Mouse (Mus musculus): ENCODE measurements around the gene Nlrp9a. TPM values are rescaled to one million over a fixed set of nuclear protein-coding genes. Genes with fewer than 3 reads are reported as not detected.
"Not testable (repeated sequence)": the region's sequence is repeated elsewhere in the genome, so short reads cannot be mapped to it uniquely, and the experiment has no call there.

Nlrp9a gene
- total RNA-seq (2017), result not detected in 3 replicates

DNA sequence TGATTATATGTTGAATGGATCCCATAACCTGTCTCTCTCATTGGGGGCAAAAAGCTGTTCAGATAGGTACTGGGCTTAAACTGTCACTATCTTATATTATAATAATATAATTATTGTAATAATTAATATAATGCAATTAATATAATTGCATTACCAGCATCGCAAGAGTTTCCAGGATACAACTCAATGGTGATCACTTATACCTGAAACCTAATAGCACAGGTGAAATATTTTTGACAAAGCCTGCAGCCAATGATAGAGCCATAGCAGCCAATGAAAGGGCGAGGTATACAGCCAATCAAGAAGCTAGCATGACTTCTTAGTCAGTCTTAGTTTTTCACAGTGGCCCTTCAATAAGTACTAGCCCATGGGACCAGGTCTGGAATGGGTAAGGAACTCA, at the start of gene Nlrp9a:
TSS of gene Nlrp9a (plus strand) at position 301 of the 400 bp plus-strand sequence.
- ATAC-seq (replicated peaks; ENCODE audit: insufficient number of reproducible peaks, low FRiP score, low TSS enrichment, poor library complexity, severe bottlenecking), result not testable (repeated sequence)

DNA sequence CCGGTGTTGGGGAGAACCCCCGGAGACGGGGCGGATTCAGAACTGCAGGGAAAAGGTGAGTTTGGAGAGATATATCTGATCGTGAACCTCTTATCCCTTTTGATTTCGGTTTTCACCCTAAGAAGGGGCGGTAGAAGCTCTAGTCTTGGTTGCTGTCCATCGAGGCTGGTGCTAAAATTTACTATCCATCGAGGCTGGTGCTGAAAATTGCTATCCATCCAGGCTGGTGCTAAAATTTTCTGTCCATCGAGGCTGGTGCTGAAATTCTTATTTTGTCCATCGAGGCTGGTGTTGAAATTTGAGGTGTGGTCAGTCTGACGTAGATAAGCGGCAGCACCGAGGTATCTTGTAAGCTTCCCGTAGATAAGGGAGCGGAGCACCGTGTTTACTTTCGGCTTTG, 45.3 kb upstream of the Nlrp9a start:
- not testable (repeated sequence) for ATAC-seq (replicated peaks; ENCODE audit: insufficient number of reproducible peaks, low FRiP score, low TSS enrichment, poor library complexity, severe bottlenecking)

DNA sequence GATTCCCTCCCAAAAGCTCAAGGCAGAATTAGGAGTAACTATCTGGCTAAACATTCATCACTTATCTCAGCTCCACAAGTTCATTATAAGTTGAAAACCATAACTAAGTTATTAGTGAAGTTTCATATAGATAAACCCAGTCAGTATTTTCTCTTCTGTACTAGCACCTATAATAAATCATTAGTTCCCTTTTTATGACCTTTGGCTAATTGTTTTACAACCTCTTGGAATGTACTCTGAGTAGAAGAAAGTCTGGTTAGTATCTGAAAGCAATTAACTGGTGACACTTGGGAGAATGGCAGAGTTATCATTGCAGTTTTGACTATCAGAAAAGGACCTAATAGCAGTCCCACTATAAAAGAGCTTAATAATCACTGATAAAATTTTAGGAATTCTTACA, 54.3 kb downstream of the Nlrp9a start:
- no peak for ATAC-seq (replicated peaks; ENCODE audit: insufficient number of reproducible peaks, low FRiP score, low TSS enrichment, poor library complexity, severe bottlenecking)

DNA sequence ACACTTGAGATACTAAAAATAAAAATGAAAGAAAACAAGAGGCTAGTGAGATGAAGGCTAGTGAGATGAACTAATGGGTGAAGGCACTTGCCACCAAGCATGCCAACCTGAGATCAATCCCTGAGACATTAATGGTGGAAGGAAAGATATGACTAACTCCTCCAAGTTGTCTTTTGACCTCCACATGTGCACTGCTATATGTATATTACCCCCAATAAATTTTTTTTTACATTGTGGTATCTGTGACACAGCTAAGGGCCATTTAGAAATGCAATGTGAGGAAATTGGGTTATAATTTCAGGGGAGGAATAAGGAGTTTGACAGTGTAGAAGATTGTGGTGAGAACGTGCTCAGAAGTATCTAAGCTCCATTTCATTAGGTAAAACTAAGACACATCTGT, 55.0 kb downstream of the Nlrp9a start:
- no peak for ATAC-seq (replicated peaks; ENCODE audit: insufficient number of reproducible peaks, low FRiP score, low TSS enrichment, poor library complexity, severe bottlenecking)

DNA sequence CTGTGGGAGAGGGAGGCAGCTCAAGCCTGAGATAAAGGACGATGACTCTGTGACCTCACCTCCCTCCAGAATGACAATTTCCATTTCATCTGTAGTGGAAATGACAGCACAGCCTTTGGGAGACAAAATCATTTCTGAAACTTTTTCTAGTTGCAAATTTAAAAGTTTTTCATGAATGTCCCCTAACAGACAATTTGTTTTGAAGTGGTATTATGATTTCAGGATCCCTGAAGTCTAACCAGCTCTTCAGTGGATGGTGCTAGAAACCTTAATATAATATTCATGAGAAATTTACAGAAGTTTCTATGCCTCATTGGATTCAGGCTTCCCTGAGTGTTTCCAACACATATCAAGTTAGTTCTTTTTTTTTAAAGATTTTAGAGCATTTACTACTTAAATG, 83.5 kb downstream of the Nlrp9a start, which contains the start of gene Vmn1r185:
TSS of gene Vmn1r185 (minus strand) at position 101 of the 400 bp plus-strand sequence.
- not testable (repeated sequence) for ATAC-seq (replicated peaks; ENCODE audit: insufficient number of reproducible peaks, low FRiP score, low TSS enrichment, poor library complexity, severe bottlenecking)

Other genes with a start within 250 kb of the Nlrp9a start
- not detected in 3 replicates for gene Cyp2a4, start 227.9 kb upstream of the Nlrp9a start, total RNA-seq (2017)
- gene Nlrp9c, start 131.3 kb upstream of the Nlrp9a start, total RNA-seq (2017), result not detected in 3 replicates
- not detected in 3 replicates for gene Nlrp4a, start 99.9 kb upstream of the Nlrp9a start, total RNA-seq (2017)
- not detected in 3 replicates for gene Vmn1r185, start 83.4 kb downstream of the Nlrp9a start, total RNA-seq (2017)
- gene Cyp2b23, start 151.4 kb downstream of the Nlrp9a start, total RNA-seq (2017), result not detected in 3 replicates
- gene Cyp2b19, start 222.1 kb downstream of the Nlrp9a start, total RNA-seq (2017), result not detected in 3 replicates